ENCODE assay signal across 9 mouse cellular contexts in genomic region chr8:120632969-120633664, GRCm38 (mm10). TPM values are rescaled to one million over a fixed set of nuclear protein-coding genes. Genes with fewer than 3 reads are reported as not detected.
DNase-seq lines count a peak whose midpoint lies in the region; ATAC-seq and TF ChIP-seq lines count a peak whose summit lies in the region.
"Had no signal": no experiment of that assay in that cellular context is flagged by ENCODE, and none has a peak within 500 bp of the region (broad histone marks: within the 10 kb centered on the region; RNA-seq: fewer than 3 reads in every experiment).

No protein-coding gene starts in this region.

- TF ChIP-seq EP300 in heart, postnatal 0 days (IDR thresholded peaks at IDR 0.05; ENCODE audit: low read depth) = no peak

- H3K9me3 ChIP-seq in heart, postnatal 0 days (replicated peaks; ENCODE audit: control insufficient read depth, low read length) = no peaks in the 10 kb centered on the region
- peaks cover 3% of the 10 kb centered on the region for H3K9me3 ChIP-seq in embryonic facial prominence, embryonic 10.5 days
- no peaks in the 10 kb centered on the region for H3K9me3 ChIP-seq in hindbrain, embryonic 16.5 days (ENCODE audit: control insufficient read depth, low read length)
- no peaks in the 10 kb centered on the region for H3K9me3 ChIP-seq in midbrain, embryonic 15.5 days

- TF ChIP-seq CTCF in heart, postnatal 0 days (IDR thresholded peaks at IDR 0.05; ENCODE audit: low read depth) = no peak

- H3K9ac ChIP-seq in heart, postnatal 0 days (replicated peaks; ENCODE audit: low read depth, low read length) = no peak overlapping the region
- H3K9ac ChIP-seq in hindbrain, embryonic 16.5 days (ENCODE audit: low read depth, low read length) = peak overlapping the region; percentile 83
- H3K9ac ChIP-seq in midbrain, embryonic 15.5 days = 0 out of 2 replicates have a peak overlapping the region, but pooled peaks have one; percentile 68

- 44% methylated on average over 17 of the region's 17 CpGs for WGBS in heart, postnatal 0 days
- 26% methylated on average over 17 of the region's 17 CpGs for WGBS in embryonic facial prominence, embryonic 10.5 days
- WGBS in hindbrain, embryonic 16.5 days = 24% methylated on average over 17 of the region's 17 CpGs
- 17% methylated on average over 17 of the region's 17 CpGs for WGBS in midbrain, embryonic 15.5 days

- intact Hi-C loops in left cerebral cortex, postnatal 4 days (cut with DNase I) = no loop called here

- H3K4me2 ChIP-seq in heart, postnatal 0 days (ENCODE audit: low read depth, low read length) = peak overlapping the region; percentile 94
- H3K4me2 ChIP-seq in hindbrain, embryonic 16.5 days (ENCODE audit: low read length) = peak overlapping the region; percentile 98
- H3K4me2 ChIP-seq in midbrain, embryonic 15.5 days = peak overlapping the region; percentile 93

- no peak overlapping the region for H3K27ac ChIP-seq in heart, postnatal 0 days (ENCODE audit: low read depth)
- H3K27ac ChIP-seq in embryonic facial prominence, embryonic 10.5 days (replicated peaks) = peak overlapping the region; percentile 67; the same call in 1 of the 2 replicates
- no peak overlapping the region for H3K27ac ChIP-seq in hindbrain, embryonic 16.5 days (ENCODE audit: low read depth, low read length)
- H3K27ac ChIP-seq in midbrain, embryonic 15.5 days = no peak overlapping the region

- H3K4me1 ChIP-seq in heart, postnatal 0 days (ENCODE audit: control insufficient read depth, insufficient read depth) = peaks cover 8% of the 10 kb centered on the region; the same call in 1 of the 2 replicates
- peaks cover 39% of the 10 kb centered on the region for H3K4me1 ChIP-seq in embryonic facial prominence, embryonic 10.5 days
- peaks cover 10% of the 10 kb centered on the region for H3K4me1 ChIP-seq in hindbrain, embryonic 16.5 days (ENCODE audit: control insufficient read depth, insufficient read depth, low read depth, low read length)
- H3K4me1 ChIP-seq in midbrain, embryonic 15.5 days = peaks cover 18% of the 10 kb centered on the region

- H3K27me3 ChIP-seq in heart, postnatal 0 days (ENCODE audit: control insufficient read depth, insufficient read depth, low read length) = peaks cover 2% of the 10 kb centered on the region; the same call in 1 of the 2 replicates
- peaks cover 82% of the 10 kb centered on the region for H3K27me3 ChIP-seq in embryonic facial prominence, embryonic 10.5 days (replicated peaks; ENCODE audit: low read depth, poor library complexity, severe bottlenecking)
- peaks cover 6% of the 10 kb centered on the region for H3K27me3 ChIP-seq in hindbrain, embryonic 16.5 days (replicated peaks; ENCODE audit: control insufficient read depth, insufficient read depth, low read length)
- H3K27me3 ChIP-seq in midbrain, embryonic 15.5 days (replicated peaks) = 0 out of 2 replicates have a peak, but pooled peaks cover 5% of the 10 kb centered on the region

- DNase-seq in heart, postnatal 0 days (ENCODE audit: low spot score) = no peak
- no peak for DNase-seq in heart, adult 18-20 months
- no peak for DNase-seq in embryonic facial prominence, embryonic 10.5 days (ENCODE audit: low spot score)
- no peak for DNase-seq in right cerebral cortex, postnatal 36 days (ENCODE audit: low spot score in 2 of 2)
- no peak for DNase-seq in left cerebral cortex, postnatal 4 days
- DNase-seq in thymus, postnatal 14 days = no peak
- DNase-seq: cerebellum, adult 18-20 months had no signal

- ATAC-seq in heart, postnatal 0 days (ENCODE audit: insufficient read depth, low read depth) = no peak
- no peak for ATAC-seq in hindbrain, embryonic 16.5 days
- ATAC-seq in midbrain, embryonic 15.5 days (replicated peaks) = no peak

- peak overlapping the region; percentile 59 for H3K4me3 ChIP-seq in heart, postnatal 0 days (ENCODE audit: low read depth, low read length)
- H3K4me3 ChIP-seq in embryonic facial prominence, embryonic 10.5 days = peak overlapping the region; percentile 74
- peak overlapping the region; percentile 71 for H3K4me3 ChIP-seq in hindbrain, embryonic 16.5 days (ENCODE audit: low read length)
- H3K4me3 ChIP-seq in midbrain, embryonic 15.5 days = peak overlapping the region; percentile 67

- no peaks in the 10 kb centered on the region for H3K36me3 ChIP-seq in heart, postnatal 0 days (replicated peaks; ENCODE audit: control insufficient read depth, insufficient read depth, low read length)
- H3K36me3 ChIP-seq in embryonic facial prominence, embryonic 10.5 days (replicated peaks) = no peaks in the 10 kb centered on the region
- H3K36me3 ChIP-seq in hindbrain, embryonic 16.5 days (ENCODE audit: control insufficient read depth, insufficient read depth, low read length) = no peaks in the 10 kb centered on the region
- no peaks in the 10 kb centered on the region for H3K36me3 ChIP-seq in midbrain, embryonic 15.5 days (replicated peaks)

RNA-seq across cellular contexts. Expression of gene 1190005I06Rik, which starts 14.3 kb away (rescaled TPM):
- total RNA-seq in heart, postnatal 0 days (2014; rRNA removed; ENCODE audit: low replicate concordance) = 0.80 and 1.9 TPM in 2 replicates
- 9.3 and 9.7 TPM in 2 replicates for polyA plus RNA-seq in heart, postnatal 0 days (2015; fragmentation: Nextera tagmentation; extraction: Ambion mirVana)
- 1 to 10 TPM; 5.6 to 6.3 TPM for total RNA-seq in heart, adult 18-20 months (2021)
- polyA plus RNA-seq in embryonic facial prominence, embryonic 10.5 days (2016; fragmentation: Nextera tagmentation; extraction: Ambion mirVana) = 2.9 and 3.8 TPM in 2 replicates
- 18.3 and 20.5 TPM in 2 replicates for polyA plus RNA-seq in hindbrain, embryonic 16.5 days (2015; fragmentation: Nextera tagmentation; extraction: Ambion mirVana)
- 18.1 and 20.1 TPM in 2 replicates for polyA plus RNA-seq in midbrain, embryonic 15.5 days (2015; fragmentation: Nextera tagmentation; extraction: Ambion mirVana)
- total RNA-seq in left cerebral cortex, postnatal 4 days (2021) = 10 to 100 TPM in 1 of 2 experiments, 1 to 10 TPM in 1; 6.2 to 10.3 TPM

RNA-seq across cellular contexts. Expression of gene Gm27021, which starts 34.8 kb away (rescaled TPM):
- 1.1 TPM in 1 of 2 replicates, not detected in the other for total RNA-seq in heart, postnatal 0 days (2014; rRNA removed; ENCODE audit: low replicate concordance)
- 0.63 and 5.4 TPM in 2 replicates for polyA plus RNA-seq in heart, postnatal 0 days (2015; fragmentation: Nextera tagmentation; extraction: Ambion mirVana)
- total RNA-seq in heart, adult 18-20 months (2021) = not detected
- 3.7 and 4.2 TPM in 2 replicates for polyA plus RNA-seq in embryonic facial prominence, embryonic 10.5 days (2016; fragmentation: Nextera tagmentation; extraction: Ambion mirVana)
- 6.5 and 7.9 TPM in 2 replicates for polyA plus RNA-seq in hindbrain, embryonic 16.5 days (2015; fragmentation: Nextera tagmentation; extraction: Ambion mirVana)
- 6.6 and 6.8 TPM in 2 replicates for polyA plus RNA-seq in midbrain, embryonic 15.5 days (2015; fragmentation: Nextera tagmentation; extraction: Ambion mirVana)
- 1 to 10 TPM in 1 of 2 experiments, under 1 TPM in 1; 0.66 to 1.6 TPM for total RNA-seq in left cerebral cortex, postnatal 4 days (2021)

RNA-seq across cellular contexts. Expression of gene Cox4i1, which starts 34.9 kb away (rescaled TPM):
- total RNA-seq in heart, postnatal 0 days (2014; rRNA removed; ENCODE audit: low replicate concordance) = 1,751 and 2,021 TPM in 2 replicates
- 4,528 and 4,822 TPM in 2 replicates for polyA plus RNA-seq in heart, postnatal 0 days (2015; fragmentation: Nextera tagmentation; extraction: Ambion mirVana)
- total RNA-seq in heart, adult 18-20 months (2021) = 1,000 to 10,000 TPM; 4,737 to 4,778 TPM
- polyA plus RNA-seq in embryonic facial prominence, embryonic 10.5 days (2016; fragmentation: Nextera tagmentation; extraction: Ambion mirVana) = 874 and 883 TPM in 2 replicates
- polyA plus RNA-seq in hindbrain, embryonic 16.5 days (2015; fragmentation: Nextera tagmentation; extraction: Ambion mirVana) = 1,225 and 1,379 TPM in 2 replicates
- polyA plus RNA-seq in midbrain, embryonic 15.5 days (2015; fragmentation: Nextera tagmentation; extraction: Ambion mirVana) = 1,028 and 1,049 TPM in 2 replicates
- total RNA-seq in left cerebral cortex, postnatal 4 days (2021) = 100 to 1,000 TPM; 723 to 731 TPM

RNA-seq across cellular contexts. Expression of gene Emc8, which starts 35.3 kb away (rescaled TPM):
- total RNA-seq in heart, postnatal 0 days (2014; rRNA removed; ENCODE audit: low replicate concordance) = 45.4 and 110 TPM in 2 replicates
- 127 and 134 TPM in 2 replicates for polyA plus RNA-seq in heart, postnatal 0 days (2015; fragmentation: Nextera tagmentation; extraction: Ambion mirVana)
- 10 to 100 TPM; 42.7 to 46.4 TPM for total RNA-seq in heart, adult 18-20 months (2021)
- polyA plus RNA-seq in embryonic facial prominence, embryonic 10.5 days (2016; fragmentation: Nextera tagmentation; extraction: Ambion mirVana) = 388 and 400 TPM in 2 replicates
- polyA plus RNA-seq in hindbrain, embryonic 16.5 days (2015; fragmentation: Nextera tagmentation; extraction: Ambion mirVana) = 118 and 124 TPM in 2 replicates
- 98.0 and 115 TPM in 2 replicates for polyA plus RNA-seq in midbrain, embryonic 15.5 days (2015; fragmentation: Nextera tagmentation; extraction: Ambion mirVana)
- total RNA-seq in left cerebral cortex, postnatal 4 days (2021) = 10 to 100 TPM; 68.7 to 69.7 TPM

RNA-seq across cellular contexts. Expression of gene Gins2, which starts 44.0 kb away (rescaled TPM):
- 29.8 and 52.1 TPM in 2 replicates for total RNA-seq in heart, postnatal 0 days (2014; rRNA removed; ENCODE audit: low replicate concordance)
- 19.3 and 23.8 TPM in 2 replicates for polyA plus RNA-seq in heart, postnatal 0 days (2015; fragmentation: Nextera tagmentation; extraction: Ambion mirVana)
- total RNA-seq in heart, adult 18-20 months (2021) = 1 to 10 TPM in 1 of 2 experiments, under 1 TPM in 1; 0.98 to 1.8 TPM
- 156 TPM in 2 replicates for polyA plus RNA-seq in embryonic facial prominence, embryonic 10.5 days (2016; fragmentation: Nextera tagmentation; extraction: Ambion mirVana)
- polyA plus RNA-seq in hindbrain, embryonic 16.5 days (2015; fragmentation: Nextera tagmentation; extraction: Ambion mirVana) = 20.6 and 22.0 TPM in 2 replicates
- polyA plus RNA-seq in midbrain, embryonic 15.5 days (2015; fragmentation: Nextera tagmentation; extraction: Ambion mirVana) = 15.3 and 16.5 TPM in 2 replicates
- total RNA-seq in left cerebral cortex, postnatal 4 days (2021) = 1 to 10 TPM; 4.8 to 5.7 TPM
